Mouse (Mus musculus): Measurements from ENCODE around the gene Gm28845. TPM values are rescaled to one million over a fixed set of nuclear protein-coding genes. Genes with fewer than 3 reads are reported as not detected.

Gm28845 gene
- polyA plus RNA-seq, 1 experiment from 2014 or later: not detected

- Histone ChIP-seq H3K9ac (no peak overlapping the region), H3K27me3 (no peaks in the 10 kb centered on the region)
- 74% methylated on average over 3 of the region's 3 CpGs for WGBS
These were observed 10.3 kb upstream of the Gm28845 start for GRCm38 (mm10) chr1:65129634-65130180.

GRCm38 (mm10) chr1:65122574-65123372 lies 3.4 kb upstream of the Gm28845 start, which contains the start of gene D630023F18Rik:
Gene D630023F18Rik, minus strand, starts transcription at chr1:65123214.
- WGBS: 19% methylated on average over 9 of the region's 9 CpGs
- H3K27ac ChIP-seq: no peak within 1 kb of the TSS
- no peak for ATAC-seq
- H3K36me3 ChIP-seq (ENCODE audit: poor library complexity, severe bottlenecking): no peaks in the 10 kb centered on the region
- H3K4me2 ChIP-seq: peak within 1 kb of the TSS; percentile 51
- peak within 1 kb of the TSS; percentile 26 for H3K4me3 ChIP-seq
- peak within 1 kb of the TSS; percentile 52; the same call in 1 of the 2 replicates for H3K9ac ChIP-seq
- no peaks in the 10 kb centered on the region for H3K9me3 ChIP-seq (replicated peaks)
- H3K4me1 ChIP-seq: no peaks in the 10 kb centered on the region
- no peaks in the 10 kb centered on the region for H3K27me3 ChIP-seq

More at GRCm38 (mm10) chr1:65129634-65130180, 10.3 kb upstream of the Gm28845 start:
- Histone ChIP-seq H3K4me2 (no peak overlapping the region), H3K36me3 (ENCODE audit: poor library complexity, severe bottlenecking) (no peaks in the 10 kb centered on the region), H3K4me3 (no peak overlapping the region), H3K4me1 (no peaks in the 10 kb centered on the region), H3K9me3 (replicated peaks) (no peaks in the 10 kb centered on the region), H3K27ac (no peak overlapping the region)
- no peak for ATAC-seq

- Histone ChIP-seq H3K27me3 (no peaks in the 10 kb centered on the region), H3K9ac (no peak overlapping the region), H3K4me2 (no peak overlapping the region), H3K4me1 (no peaks in the 10 kb centered on the region), H3K36me3 (ENCODE audit: poor library complexity, severe bottlenecking) (no peaks in the 10 kb centered on the region), H3K4me3 (no peak overlapping the region), H3K27ac (no peak overlapping the region), H3K9me3 (replicated peaks) (no peaks in the 10 kb centered on the region)
- no peak for ATAC-seq
- 86% methylated on average over 8 of the region's 8 CpGs for WGBS
These were observed 1.0 kb downstream of the Gm28845 start for GRCm38 (mm10) chr1:65118150-65118913.

- H3K4me1 ChIP-seq: no peaks in the 10 kb centered on the region
- H3K27ac ChIP-seq: no peak overlapping the region
- H3K9ac ChIP-seq: no peak overlapping the region
- H3K27me3 ChIP-seq: no peaks in the 10 kb centered on the region
- no peak for ATAC-seq
- no peak overlapping the region for H3K4me3 ChIP-seq
- WGBS: 92% methylated on average over 5 of the region's 5 CpGs
- H3K9me3 ChIP-seq (replicated peaks): no peaks in the 10 kb centered on the region
- no peak overlapping the region for H3K4me2 ChIP-seq
- no peaks in the 10 kb centered on the region for H3K36me3 ChIP-seq (ENCODE audit: poor library complexity, severe bottlenecking)
These were observed 5.7 kb downstream of the Gm28845 start for GRCm38 (mm10) chr1:65113536-65114172.

- H3K27me3 ChIP-seq: no peaks in the 10 kb centered on the region
- 73% methylated on average over 14 of the region's 14 CpGs for WGBS
- H3K4me2 ChIP-seq: no peak overlapping the region
These were observed 6.6 kb downstream of the Gm28845 start for GRCm38 (mm10) chr1:65112807-65113196.

GRCm38 (mm10) chr1:65112031-65112806 lies 7.1 kb downstream of the Gm28845 start:
- H3K4me2 ChIP-seq: peak overlapping the region; percentile 10; the same call in 1 of the 2 replicates
- 16% methylated on average over 8 of the region's 8 CpGs for WGBS

More at GRCm38 (mm10) chr1:65112807-65113196, 6.6 kb downstream of the Gm28845 start:
- Histone ChIP-seq H3K9ac (no peak overlapping the region), H3K27ac (no peak overlapping the region), H3K9me3 (replicated peaks) (no peaks in the 10 kb centered on the region), H3K36me3 (ENCODE audit: poor library complexity, severe bottlenecking) (no peaks in the 10 kb centered on the region), H3K4me1 (no peaks in the 10 kb centered on the region), H3K4me3 (no peak overlapping the region)
- no peak for ATAC-seq

GRCm38 (mm10) chr1:65109756-65110435 lies 9.5 kb downstream of the Gm28845 start:
- H3K9ac ChIP-seq: no peak overlapping the region
- no peaks in the 10 kb centered on the region for H3K9me3 ChIP-seq (replicated peaks)
- no peaks in the 10 kb centered on the region for H3K36me3 ChIP-seq (ENCODE audit: poor library complexity, severe bottlenecking)
- H3K4me3 ChIP-seq: no peak overlapping the region
- no peaks in the 10 kb centered on the region for H3K27me3 ChIP-seq
- H3K27ac ChIP-seq: no peak overlapping the region
- no peak overlapping the region for H3K4me2 ChIP-seq
- H3K4me1 ChIP-seq: no peaks in the 10 kb centered on the region
- ATAC-seq: no peak
- WGBS: 83% methylated on average over 25 of the region's 25 CpGs

More at GRCm38 (mm10) chr1:65112031-65112806, 7.1 kb downstream of the Gm28845 start:
- Histone ChIP-seq H3K27me3 (no peaks in the 10 kb centered on the region), H3K4me1 (no peaks in the 10 kb centered on the region), H3K9ac (no peak overlapping the region), H3K4me3 (no peak overlapping the region), H3K36me3 (ENCODE audit: poor library complexity, severe bottlenecking) (no peaks in the 10 kb centered on the region), H3K9me3 (replicated peaks) (no peaks in the 10 kb centered on the region), H3K27ac (no peak overlapping the region)
- ATAC-seq: peak; percentile 82

GRCm38 (mm10) chr1:65109196-65109595 lies 10.2 kb downstream of the Gm28845 start:
- Histone ChIP-seq H3K36me3 (ENCODE audit: poor library complexity, severe bottlenecking) (no peaks in the 10 kb centered on the region), H3K27me3 (no peaks in the 10 kb centered on the region), H3K9me3 (replicated peaks) (no peaks in the 10 kb centered on the region), H3K4me2 (no peak overlapping the region), H3K4me1 (no peaks in the 10 kb centered on the region), H3K4me3 (no peak overlapping the region), H3K27ac (no peak overlapping the region), H3K9ac (no peak overlapping the region)
- 88% methylated on average over 8 of the region's 8 CpGs for WGBS
- no peak for ATAC-seq

GRCm38 (mm10) chr1:65107654-65108279 lies 11.6 kb downstream of the Gm28845 start:
- Histone ChIP-seq H3K9ac (no peak overlapping the region), H3K36me3 (ENCODE audit: poor library complexity, severe bottlenecking) (no peaks in the 10 kb centered on the region), H3K9me3 (replicated peaks) (no peaks in the 10 kb centered on the region), H3K4me2 (no peak overlapping the region), H3K4me3 (no peak overlapping the region), H3K27me3 (no peaks in the 10 kb centered on the region), H3K27ac (no peak overlapping the region), H3K4me1 (no peaks in the 10 kb centered on the region)
- WGBS: 90% methylated on average over 10 of the region's 10 CpGs
- ATAC-seq: no peak

GRCm38 (mm10) chr1:65103273-65103672 lies 16.1 kb downstream of the Gm28845 start, which contains the start of gene Cryga:
Gene Cryga, minus strand, starts transcription at chr1:65103373.
- ATAC-seq: no peak
- WGBS: 89% methylated on average over 11 of the region's 11 CpGs
- no peaks in the 10 kb centered on the region for H3K9me3 ChIP-seq (replicated peaks)

More at GRCm38 (mm10) chr1:65103273-65103672, 16.1 kb downstream of the Gm28845 start, which contains the start of gene Cryga:
- H3K36me3 ChIP-seq (ENCODE audit: poor library complexity, severe bottlenecking): no peaks in the 10 kb centered on the region
- no peak within 1 kb of the TSS for H3K9ac ChIP-seq
- H3K27ac ChIP-seq: no peak within 1 kb of the TSS
- H3K4me1 ChIP-seq: no peaks in the 10 kb centered on the region
- H3K4me3 ChIP-seq: no peak within 1 kb of the TSS
- no peak within 1 kb of the TSS for H3K4me2 ChIP-seq
- no peaks in the 10 kb centered on the region for H3K27me3 ChIP-seq

Data from forebrain, embryonic 13.5 days (tissue).